Mouse (Mus musculus) liver, adult 2 months (tissue): ENCODE measurements at regions not wholly inside any gene's neighbourhood (a gene's known extent, or its start where the extent isn't known, plus 50 kb on each side); places are given as distances from the start of the nearest gene placed in this dataset.

ENCODE experiments used
- CTCF ChIP-seq: fragments of 200-500 bp; IDR thresholded peaks from 2 replicates; pipeline ENCODE4 v1.5.1; 2011; ENCODE audit warnings: low read depth, low read length, control low read depth
- POLR2A ChIP-seq: fragments of 200-500 bp; IDR thresholded peaks from 2 replicates; pipeline ENCODE4 v1.6.1; 2011; ENCODE audit warnings: low read length, control low read depth; ENCODE audit not compliant: insufficient read depth; ENCODE audit errors: extremely low read depth

- TF ChIP-seq CTCF (no peak), POLR2A (no peak)
Measured at GRCm38 (mm10) chr13:44301215-44301614, 428.1 kb upstream of the Jarid2 start.
